Mouse (Mus musculus): Measurements from ENCODE around the gene Lrrc9.

GRCm38 (mm10) chr12:72536021-72536597, 94.4 kb downstream of the Lrrc9 start, which contains the start of gene Pcnx4:
- TF ChIP-seq POLR2A (IDR thresholded peaks at IDR 0.05; ENCODE audit: borderline replicate concordance, control insufficient read depth, low read depth, low read length) (peak; percentile 50; the same call in 1 of the 2 replicates), CTCF (IDR thresholded peaks at IDR 0.05; ENCODE audit: control insufficient read depth, insufficient read depth, low read length) (peak; percentile 12; the same call in 1 of the 2 replicates)
